Mouse (Mus musculus) E14TG2a.4 (cell line): ENCODE data around the gene 4930578G10Rik.

Experiments used
- H3K27me3 ChIP-seq: 2 replicates; pipeline ENCODE4 v1.6.1; 2014; ENCODE audit warnings: low read length, control low read depth; ENCODE audit not compliant: insufficient read depth
- H3K36me3 ChIP-seq: 2 replicates; pipeline ENCODE4 v1.6.1; 2014; ENCODE audit warnings: low read length, control low read depth; ENCODE audit not compliant: insufficient read depth
- H3K4me1 ChIP-seq: replicated peaks from 2 replicates; pipeline ENCODE4 v1.6.1; 2014; ENCODE audit warnings: low read depth, low read length, control low read depth
- H3K4me3 ChIP-seq: replicated peaks from 2 replicates; pipeline ENCODE4 v1.5.1; 2014; ENCODE audit warnings: mild to moderate bottlenecking, low read length
- H3K9me3 ChIP-seq: 2 replicates; pipeline ENCODE4 v1.6.1; 2014; ENCODE audit warnings: low read length, control low read depth
- CTCF ChIP-seq: conservative IDR thresholded peaks from 2 replicates; pipeline ENCODE4 v1.5.1; 2014; ENCODE audit warnings: low read length
- NANOG ChIP-seq: IDR thresholded peaks from 2 replicates; pipeline ENCODE4 v1.6.1; 2014; ENCODE audit warnings: borderline replicate concordance, low read length, mixed read lengths
- POU5F1 ChIP-seq: IDR thresholded peaks from 2 replicates; pipeline ENCODE4 v1.6.1; 2014; ENCODE audit warnings: low read length, borderline replicate concordance

4930578G10Rik gene

GRCm38 (mm10) chr4:42872151-42872550 is 136.8 kb downstream of the 4930578G10Rik start:
- H3K36me3 ChIP-seq = no peaks in the 10 kb centered on the region
- peaks cover 16% of the 10 kb centered on the region for H3K27me3 ChIP-seq
- H3K4me1 ChIP-seq = peaks cover 13% of the 10 kb centered on the region
- H3K9me3 ChIP-seq = no peaks in the 10 kb centered on the region
- TF ChIP-seq CTCF = no peak
- no peak for TF ChIP-seq POU5F1
- no peak for TF ChIP-seq NANOG
- H3K4me3 ChIP-seq = no peak overlapping the region

GRCm38 (mm10) chr4:42872746-42873435 is 137.5 kb downstream of the 4930578G10Rik start:
- Histone ChIP-seq H3K4me3 (no peak overlapping the region), H3K36me3 (no peaks in the 10 kb centered on the region), H3K4me1 (peaks cover 13% of the 10 kb centered on the region), H3K27me3 (peaks cover 16% of the 10 kb centered on the region), H3K9me3 (no peaks in the 10 kb centered on the region)
- no peak for TF ChIP-seq POU5F1
- no peak for TF ChIP-seq NANOG
- no peak for TF ChIP-seq CTCF

- peaks cover 16% of the 10 kb centered on the region for H3K27me3 ChIP-seq
- no peaks in the 10 kb centered on the region for H3K36me3 ChIP-seq
- H3K4me3 ChIP-seq = no peak within 1 kb of the TSS
- TF ChIP-seq POU5F1 (no peak), NANOG (no peak), CTCF (no peak)
- H3K4me1 ChIP-seq = peaks cover 13% of the 10 kb centered on the region
- H3K9me3 ChIP-seq = no peaks in the 10 kb centered on the region
Observed at GRCm38 (mm10) chr4:42874134-42874533, 138.8 kb downstream of the 4930578G10Rik start, which contains the start of gene Fam205c. Fam205c (minus strand) TSS chr4:42874234.

- H3K36me3 ChIP-seq = no peaks in the 10 kb centered on the region
Observed at GRCm38 (mm10) chr4:42876586-42877291, 141.4 kb downstream of the 4930578G10Rik start.

GRCm38 (mm10) chr4:42877657-42878056 is 142.3 kb downstream of the 4930578G10Rik start:
- peaks cover 7% of the 10 kb centered on the region for H3K4me1 ChIP-seq
- H3K27me3 ChIP-seq = peaks cover 7% of the 10 kb centered on the region; the same call in 1 of the 2 replicates
- H3K9me3 ChIP-seq = no peaks in the 10 kb centered on the region
- no peak for TF ChIP-seq POU5F1
- no peak overlapping the region for H3K4me3 ChIP-seq
- no peaks in the 10 kb centered on the region for H3K36me3 ChIP-seq

More at GRCm38 (mm10) chr4:42876586-42877291, 141.4 kb downstream of the 4930578G10Rik start:
- Histone ChIP-seq H3K9me3 (no peaks in the 10 kb centered on the region), H3K4me1 (peaks cover 12% of the 10 kb centered on the region), H3K27me3 (peaks cover 8% of the 10 kb centered on the region; the same call in 1 of the 2 replicates), H3K4me3 (no peak overlapping the region)
- TF ChIP-seq POU5F1 = no peak
- no peak for TF ChIP-seq NANOG
- TF ChIP-seq CTCF = peak; percentile 38

GRCm38 (mm10) chr4:42879829-42880676 is 144.7 kb downstream of the 4930578G10Rik start:
- no peak for TF ChIP-seq NANOG
- TF ChIP-seq CTCF = no peak
- no peak for TF ChIP-seq POU5F1
- no peaks in the 10 kb centered on the region for H3K4me1 ChIP-seq
- H3K4me3 ChIP-seq = no peak overlapping the region
- H3K9me3 ChIP-seq = no peaks in the 10 kb centered on the region
- no peaks in the 10 kb centered on the region for H3K27me3 ChIP-seq
- no peaks in the 10 kb centered on the region for H3K36me3 ChIP-seq

GRCm38 (mm10) chr4:42880677-42880948 is 145.3 kb downstream of the 4930578G10Rik start:
- no peaks in the 10 kb centered on the region for H3K36me3 ChIP-seq
- no peak overlapping the region for H3K4me3 ChIP-seq
- no peaks in the 10 kb centered on the region for H3K9me3 ChIP-seq
- no peaks in the 10 kb centered on the region for H3K4me1 ChIP-seq
- no peaks in the 10 kb centered on the region for H3K27me3 ChIP-seq
- no peak for TF ChIP-seq CTCF
- TF ChIP-seq NANOG = no peak
- no peak for TF ChIP-seq POU5F1

- Histone ChIP-seq H3K36me3 (no peaks in the 10 kb centered on the region), H3K4me1 (no peaks in the 10 kb centered on the region), H3K27me3 (no peaks in the 10 kb centered on the region), H3K4me3 (no peak overlapping the region), H3K9me3 (no peaks in the 10 kb centered on the region)
- TF ChIP-seq NANOG = no peak
- TF ChIP-seq CTCF = no peak
- no peak for TF ChIP-seq POU5F1
Observed at GRCm38 (mm10) chr4:42886926-42887325, 151.6 kb downstream of the 4930578G10Rik start.

- Histone ChIP-seq H3K4me3 (no peak overlapping the region), H3K36me3 (no peaks in the 10 kb centered on the region), H3K4me1 (no peaks in the 10 kb centered on the region), H3K27me3 (no peaks in the 10 kb centered on the region), H3K9me3 (no peaks in the 10 kb centered on the region)
- TF ChIP-seq CTCF = no peak
- TF ChIP-seq POU5F1 = no peak
- no peak for TF ChIP-seq NANOG
Observed at GRCm38 (mm10) chr4:42888806-42889205, 153.5 kb downstream of the 4930578G10Rik start.
